Mouse (Mus musculus) midbrain, embryonic 13.5 days (tissue): ENCODE results near the gene Itpkb. TPM values are rescaled to one million over a fixed set of nuclear protein-coding genes. Genes with fewer than 3 reads are reported as not detected.

ENCODE experiments used
- ATAC-seq: fragments of 200-750 bp; cut with Nextera tagmentation; 2 replicates; pipeline ENCODE4 v1.8.0; 2017; ENCODE audit warnings: mild to moderate bottlenecking, moderate TSS enrichment, moderate library complexity
- H3K27ac ChIP-seq: fragments of 300-500 bp; sonication (generic); 2 replicates; pipeline ENCODE4 v1.5.1; 2015; ENCODE audit warnings: inconsistent platforms, mild to moderate bottlenecking, moderate library complexity
- H3K27me3 ChIP-seq: fragments of 300-500 bp; sonication (generic); 2 replicates; pipeline ENCODE4 v1.6.1; 2015; ENCODE audit warnings: mild to moderate bottlenecking, inconsistent platforms
- H3K36me3 ChIP-seq: fragments of 300-500 bp; sonication (generic); 2 replicates; pipeline ENCODE4 v1.6.1; 2015; ENCODE audit warnings: mild to moderate bottlenecking, inconsistent platforms
- H3K4me1 ChIP-seq: fragments of 300-500 bp; sonication (generic); replicated peaks from 2 replicates; pipeline ENCODE4 v1.6.1; 2015; ENCODE audit warnings: inconsistent platforms
- H3K4me2 ChIP-seq: fragments of 300-500 bp; sonication (generic); replicated peaks from 2 replicates; pipeline ENCODE4 v1.6.1; 2015; ENCODE audit warnings: moderate library complexity, mild to moderate bottlenecking, inconsistent platforms
- H3K4me3 ChIP-seq: fragments of 300-500 bp; sonication (generic); replicated peaks from 2 replicates; pipeline ENCODE4 v1.5.1; 2015; ENCODE audit warnings: mild to moderate bottlenecking, inconsistent platforms
- H3K9ac ChIP-seq: fragments of 300-500 bp; sonication (generic); replicated peaks from 2 replicates; pipeline ENCODE4 v1.6.1; 2015; ENCODE audit warnings: mild to moderate bottlenecking, inconsistent platforms
- H3K9me3 ChIP-seq: fragments of 300-500 bp; sonication (generic); 2 replicates; pipeline ENCODE4 v1.6.1; 2016; ENCODE audit warnings: mild to moderate bottlenecking, inconsistent platforms
- WGBS: fragments of 180-500 bp; shearing (Covaris S2); methylation state at CpG from one replicate; pipeline ENCODE4 v1.1.7; 2015; 5-methylcytosine and 5-hydroxymethylcytosine counted together
- polyA plus RNA-seq: library from polyadenylated mRNA; unstranded; fragments of >200 nt; fragmentation: Nextera tagmentation; extraction: Ambion mirVana; gene quantifications from 2 replicates; pipeline ENCODE4 v1.2.1, GENCODE M21; 2015

Itpkb gene
- polyA plus RNA-seq, 1 experiment from 2014 or later: 2.5 TPM

DNA sequence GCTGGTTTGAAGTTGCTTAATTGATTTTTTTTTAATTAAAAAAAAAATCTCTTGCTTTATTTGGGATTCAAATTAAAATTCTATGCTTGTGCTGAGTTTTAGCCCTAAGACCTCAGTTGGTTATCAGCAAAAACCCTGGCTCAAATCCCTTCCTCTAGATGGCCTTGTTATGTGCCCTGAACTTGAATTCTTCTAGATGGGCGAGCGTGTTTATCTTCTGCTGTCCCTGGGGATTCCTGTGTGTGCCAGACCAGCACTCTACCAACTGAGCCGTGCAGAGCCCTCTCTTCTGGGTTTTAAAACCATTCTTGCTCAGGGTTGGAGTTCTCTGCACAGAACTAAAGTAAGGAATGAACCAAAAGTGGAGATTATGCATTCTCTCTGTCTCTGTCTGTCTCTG, 22.0 kb downstream of the Itpkb start:
- ATAC-seq: no peak
- no peaks in the 10 kb centered on the region for H3K27me3 ChIP-seq
- H3K9me3 ChIP-seq: no peaks in the 10 kb centered on the region
- H3K9ac ChIP-seq: no peak overlapping the region
- no peak overlapping the region for H3K4me2 ChIP-seq
- no peak overlapping the region for H3K27ac ChIP-seq
- H3K36me3 ChIP-seq: no peaks in the 10 kb centered on the region
- WGBS: 64% methylated on average over 3 of the region's 3 CpGs
- peaks cover 14% of the 10 kb centered on the region; the same call in 1 of the 2 replicates for H3K4me1 ChIP-seq
- H3K4me3 ChIP-seq: no peak overlapping the region

DNA sequence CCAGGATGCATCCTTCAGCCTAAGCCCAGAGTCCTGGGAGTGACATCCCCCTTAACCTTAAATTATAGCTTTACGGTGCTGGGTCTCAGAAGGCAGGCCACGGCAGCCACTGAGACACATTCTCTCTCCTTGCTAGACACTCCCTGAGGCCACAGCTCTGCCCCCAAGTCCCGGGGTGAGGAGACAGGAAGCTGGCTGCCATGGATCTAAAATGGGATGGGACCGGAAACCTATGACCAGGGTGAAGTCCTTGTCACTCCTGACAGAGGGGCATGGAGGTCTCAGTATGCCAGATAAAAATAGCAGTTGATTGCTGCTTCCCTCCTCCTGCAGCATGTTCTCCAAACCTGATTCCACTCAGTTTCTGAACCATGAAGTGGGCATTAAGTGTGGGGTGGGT, 23.8 kb downstream of the Itpkb start:
- no peak for ATAC-seq
- 83% methylated on average over 4 of the region's 4 CpGs for WGBS
- H3K36me3 ChIP-seq: no peaks in the 10 kb centered on the region
- H3K4me1 ChIP-seq: 0 out of 2 replicates have a peak, but pooled peaks cover 6% of the 10 kb centered on the region
- H3K27me3 ChIP-seq: no peaks in the 10 kb centered on the region
- no peak overlapping the region for H3K9ac ChIP-seq
- H3K9me3 ChIP-seq: no peaks in the 10 kb centered on the region
- no peak overlapping the region for H3K4me3 ChIP-seq
- H3K27ac ChIP-seq: no peak overlapping the region
- no peak overlapping the region for H3K4me2 ChIP-seq

GRCm38 (mm10) chr1:180354976-180355730, 24.9 kb downstream of the Itpkb start:
- no peak overlapping the region for H3K4me3 ChIP-seq
- 94% methylated on average over 13 of the region's 13 CpGs for WGBS
- H3K9me3 ChIP-seq: no peaks in the 10 kb centered on the region
- H3K9ac ChIP-seq: no peak overlapping the region
- H3K27ac ChIP-seq: no peak overlapping the region
- H3K36me3 ChIP-seq: no peaks in the 10 kb centered on the region
- no peak for ATAC-seq
- H3K4me2 ChIP-seq: no peak overlapping the region
- H3K4me1 ChIP-seq: 0 out of 2 replicates have a peak, but pooled peaks cover 6% of the 10 kb centered on the region
- H3K27me3 ChIP-seq: no peaks in the 10 kb centered on the region

GRCm38 (mm10) chr1:180356176-180356575, 25.9 kb downstream of the Itpkb start:
- H3K27ac ChIP-seq: no peak overlapping the region
- 0 out of 2 replicates have a peak, but pooled peaks cover 4% of the 10 kb centered on the region for H3K4me1 ChIP-seq
- no peak overlapping the region for H3K4me3 ChIP-seq
- no peak overlapping the region for H3K4me2 ChIP-seq
- no peaks in the 10 kb centered on the region for H3K9me3 ChIP-seq
- H3K27me3 ChIP-seq: no peaks in the 10 kb centered on the region
- no peak for ATAC-seq
- H3K9ac ChIP-seq: no peak overlapping the region; the same call in 1 of the 2 replicates
- 63% methylated on average over 4 of the region's 4 CpGs for WGBS
- no peaks in the 10 kb centered on the region for H3K36me3 ChIP-seq

DNA sequence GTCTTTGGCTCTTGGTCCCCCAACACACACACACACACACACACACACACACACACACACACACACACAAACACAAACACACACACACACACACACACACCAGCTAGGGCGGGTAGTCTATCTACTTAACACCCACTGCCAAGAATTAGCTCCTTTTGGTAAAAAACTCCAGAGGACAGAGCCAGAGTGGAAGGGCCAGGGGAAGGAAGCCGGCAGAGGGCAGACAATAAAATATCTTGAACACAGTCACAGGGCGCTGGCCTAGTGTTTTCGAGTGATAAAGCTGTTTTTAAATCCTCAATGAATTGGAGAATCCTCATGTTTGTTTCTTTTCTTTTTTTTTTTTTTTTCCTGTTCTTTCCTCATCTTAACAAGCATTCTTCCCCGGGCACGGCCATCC, 26.6 kb downstream of the Itpkb start:
- Histone ChIP-seq H3K36me3 (no peaks in the 10 kb centered on the region), H3K4me1 (0 out of 2 replicates have a peak, but pooled peaks cover 2% of the 10 kb centered on the region), H3K4me2 (no peak overlapping the region), H3K9me3 (no peaks in the 10 kb centered on the region), H3K4me3 (no peak overlapping the region), H3K27me3 (no peaks in the 10 kb centered on the region), H3K27ac (no peak overlapping the region), H3K9ac (no peak overlapping the region)
- 77% methylated on average over 6 of the region's 6 CpGs for WGBS
- no peak for ATAC-seq

DNA sequence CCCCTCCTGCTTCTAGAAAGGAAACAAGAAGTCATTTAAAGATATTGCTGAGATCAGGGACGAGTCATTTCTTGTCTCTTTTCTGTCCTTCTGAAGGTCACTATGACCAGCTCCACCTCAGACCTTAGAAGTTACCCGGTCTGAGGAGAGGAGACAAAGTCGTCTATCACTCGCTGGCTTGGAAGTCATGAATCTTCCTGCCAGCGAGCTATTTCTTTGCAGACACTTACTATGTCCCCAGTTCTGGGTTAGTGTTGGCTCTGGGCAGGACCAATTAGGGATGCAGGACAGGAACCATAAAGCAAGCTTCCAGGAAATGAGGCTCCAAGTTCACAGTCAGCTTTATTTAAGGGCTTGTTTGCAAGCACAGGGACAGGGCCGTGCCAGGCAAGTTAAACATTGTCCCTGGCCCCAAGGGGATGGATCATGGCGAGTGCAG, 27.6 kb downstream of the Itpkb start:
- Histone ChIP-seq H3K4me1 (no peaks in the 10 kb centered on the region), H3K4me3 (no peak overlapping the region), H3K27me3 (no peaks in the 10 kb centered on the region), H3K27ac (no peak overlapping the region), H3K9ac (no peak overlapping the region), H3K4me2 (no peak overlapping the region), H3K9me3 (no peaks in the 10 kb centered on the region), H3K36me3 (no peaks in the 10 kb centered on the region)
- no peak for ATAC-seq
- WGBS: 83% methylated on average over 7 of the region's 7 CpGs

GRCm38 (mm10) chr1:180358466-180358865, 28.2 kb downstream of the Itpkb start:
- no peak overlapping the region for H3K4me2 ChIP-seq
- H3K4me3 ChIP-seq: no peak overlapping the region
- no peaks in the 10 kb centered on the region for H3K27me3 ChIP-seq
- no peak overlapping the region for H3K9ac ChIP-seq
- no peaks in the 10 kb centered on the region for H3K9me3 ChIP-seq
- 92% methylated on average over 9 of the region's 9 CpGs for WGBS
- no peak overlapping the region for H3K27ac ChIP-seq
- ATAC-seq: no peak
- H3K4me1 ChIP-seq: peaks cover 4% of the 10 kb centered on the region; the same call in 1 of the 2 replicates
- no peaks in the 10 kb centered on the region for H3K36me3 ChIP-seq

- Histone ChIP-seq H3K4me3 (no peak overlapping the region), H3K9ac (no peak overlapping the region), H3K9me3 (no peaks in the 10 kb centered on the region), H3K27ac (no peak overlapping the region), H3K27me3 (no peaks in the 10 kb centered on the region), H3K36me3 (no peaks in the 10 kb centered on the region), H3K4me1 (peaks cover 13% of the 10 kb centered on the region), H3K4me2 (no peak overlapping the region)
- WGBS: 86% methylated on average over 5 of the region's 5 CpGs
- no peak for ATAC-seq
These were observed 29.0 kb downstream of the Itpkb start for GRCm38 (mm10) chr1:180359311-180359710.

DNA sequence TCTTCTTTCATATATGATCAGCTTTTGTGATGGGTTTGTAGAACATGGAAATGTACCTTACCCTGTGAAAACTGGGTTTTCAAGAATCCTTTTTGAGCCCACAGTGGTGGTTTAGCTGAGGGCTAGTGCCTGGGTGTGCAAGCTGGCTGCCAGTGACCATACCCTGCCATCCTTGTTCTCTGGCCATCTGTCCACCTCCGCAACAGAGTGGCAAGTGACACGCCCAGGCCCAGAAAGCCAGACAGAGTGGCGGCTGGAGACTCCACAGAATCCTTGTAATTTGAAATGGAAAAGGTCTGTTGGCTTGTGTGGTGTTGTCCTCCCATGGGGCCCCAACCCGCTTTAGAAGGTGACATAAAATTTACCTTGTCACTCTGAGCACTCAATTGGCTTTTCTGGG, 31.9 kb downstream of the Itpkb start:
- H3K9ac ChIP-seq: no peak overlapping the region
- no peak overlapping the region for H3K4me3 ChIP-seq
- H3K36me3 ChIP-seq: no peaks in the 10 kb centered on the region
- H3K27me3 ChIP-seq: no peaks in the 10 kb centered on the region
- peaks cover 31% of the 10 kb centered on the region for H3K4me1 ChIP-seq
- ATAC-seq: no peak
- H3K9me3 ChIP-seq: no peaks in the 10 kb centered on the region
- 95% methylated on average over 4 of the region's 4 CpGs for WGBS
- no peak overlapping the region for H3K4me2 ChIP-seq
- no peak overlapping the region for H3K27ac ChIP-seq

DNA sequence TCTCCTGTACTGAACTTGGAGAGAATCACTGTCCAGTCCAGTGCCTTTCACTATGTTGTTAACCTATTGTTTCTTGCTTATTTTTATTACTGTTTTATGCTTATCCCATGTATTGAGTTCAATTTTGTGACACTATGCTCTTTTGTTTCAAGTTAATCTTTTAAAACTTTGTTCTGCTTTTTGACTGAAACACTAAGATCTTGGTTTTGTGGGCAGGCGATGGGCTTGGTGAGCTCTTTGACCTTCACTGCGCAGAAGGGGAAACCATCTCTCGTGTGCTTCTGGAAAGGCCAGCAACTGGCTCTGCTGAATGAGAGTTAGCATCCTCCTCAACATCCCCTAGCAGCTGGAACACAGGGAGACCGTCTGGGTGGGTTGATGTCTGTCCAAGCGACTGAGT, 32.6 kb downstream of the Itpkb start:
- Histone ChIP-seq H3K9ac (no peak overlapping the region), H3K4me2 (no peak overlapping the region), H3K36me3 (no peaks in the 10 kb centered on the region), H3K4me1 (peaks cover 31% of the 10 kb centered on the region), H3K9me3 (no peaks in the 10 kb centered on the region), H3K27ac (no peak overlapping the region), H3K4me3 (no peak overlapping the region), H3K27me3 (no peaks in the 10 kb centered on the region)
- ATAC-seq: no peak
- 90% methylated on average over 5 of the region's 5 CpGs for WGBS

DNA sequence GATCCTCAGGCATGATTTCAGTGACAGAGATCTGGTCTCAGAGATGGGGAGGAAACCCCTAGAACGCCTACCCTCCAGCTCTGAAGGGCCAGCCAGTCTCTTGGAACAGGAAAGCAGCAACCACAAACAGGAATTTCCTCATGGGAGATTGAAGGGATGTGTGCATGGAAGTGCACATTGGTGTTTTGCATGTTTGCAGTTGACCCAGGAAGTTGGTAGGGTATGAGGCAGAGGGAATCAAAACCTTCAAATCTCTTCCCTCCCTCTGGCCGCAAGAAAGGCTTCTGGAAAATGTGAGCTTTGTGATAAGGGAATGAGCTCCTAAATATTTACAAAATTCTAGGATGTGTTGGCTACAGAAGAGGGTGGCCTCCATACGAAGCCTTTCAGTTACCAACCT, 33.0 kb downstream of the Itpkb start:
- Histone ChIP-seq H3K27me3 (no peaks in the 10 kb centered on the region), H3K9ac (no peak overlapping the region), H3K4me2 (no peak overlapping the region), H3K4me3 (no peak overlapping the region), H3K9me3 (no peaks in the 10 kb centered on the region), H3K27ac (no peak overlapping the region), H3K4me1 (peaks cover 31% of the 10 kb centered on the region), H3K36me3 (no peaks in the 10 kb centered on the region)
- 85% methylated on average over 3 of the region's 3 CpGs for WGBS
- ATAC-seq: no peak

- H3K36me3 ChIP-seq: no peaks in the 10 kb centered on the region
These were observed 33.7 kb downstream of the Itpkb start for GRCm38 (mm10) chr1:180364005-180364404.

DNA sequence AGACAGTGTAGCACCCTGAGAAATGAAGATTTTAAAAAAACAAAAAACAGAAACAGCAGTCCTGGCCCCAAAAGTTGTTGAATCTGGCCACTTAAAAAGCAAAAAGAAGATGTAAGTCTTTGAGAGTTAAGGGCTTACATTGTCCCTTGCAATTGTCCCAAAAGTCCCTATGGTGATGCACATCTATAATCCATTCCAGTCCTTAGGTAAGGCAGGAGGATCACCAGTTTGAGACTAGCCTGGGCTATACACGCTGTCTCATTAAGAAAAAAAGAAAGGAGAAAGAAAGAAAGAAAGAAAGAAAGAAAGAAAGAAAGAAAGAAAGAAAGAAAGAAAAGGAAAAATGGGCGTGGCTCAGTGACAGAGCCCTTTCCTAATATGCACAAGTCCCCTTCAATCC, 34.4 kb downstream of the Itpkb start:
- H3K9ac ChIP-seq: peak overlapping the region; percentile 68
- peak overlapping the region; percentile 42 for H3K4me3 ChIP-seq
- H3K27ac ChIP-seq: peak overlapping the region; percentile 93
- H3K27me3 ChIP-seq: no peaks in the 10 kb centered on the region
- peak; percentile 54 for ATAC-seq
- no peaks in the 10 kb centered on the region for H3K36me3 ChIP-seq
- 26% methylated on average over 2 of the region's 2 CpGs for WGBS
- H3K4me1 ChIP-seq: peaks cover 31% of the 10 kb centered on the region
- no peaks in the 10 kb centered on the region for H3K9me3 ChIP-seq
- peak overlapping the region; percentile 63 for H3K4me2 ChIP-seq

More at GRCm38 (mm10) chr1:180364005-180364404, 33.7 kb downstream of the Itpkb start:
- H3K27me3 ChIP-seq: no peaks in the 10 kb centered on the region
- H3K27ac ChIP-seq: peak overlapping the region; percentile 68
- 74% methylated on average over 17 of the region's 17 CpGs for WGBS
- H3K4me3 ChIP-seq: peak overlapping the region; percentile 42
- peak overlapping the region; percentile 63 for H3K4me2 ChIP-seq
- no peak for ATAC-seq
- no peaks in the 10 kb centered on the region for H3K9me3 ChIP-seq
- H3K4me1 ChIP-seq: peaks cover 31% of the 10 kb centered on the region
- no peak overlapping the region for H3K9ac ChIP-seq
